Comparison of ENCODE assay signal across 32 mouse cellular contexts in the genomic region with DNA sequence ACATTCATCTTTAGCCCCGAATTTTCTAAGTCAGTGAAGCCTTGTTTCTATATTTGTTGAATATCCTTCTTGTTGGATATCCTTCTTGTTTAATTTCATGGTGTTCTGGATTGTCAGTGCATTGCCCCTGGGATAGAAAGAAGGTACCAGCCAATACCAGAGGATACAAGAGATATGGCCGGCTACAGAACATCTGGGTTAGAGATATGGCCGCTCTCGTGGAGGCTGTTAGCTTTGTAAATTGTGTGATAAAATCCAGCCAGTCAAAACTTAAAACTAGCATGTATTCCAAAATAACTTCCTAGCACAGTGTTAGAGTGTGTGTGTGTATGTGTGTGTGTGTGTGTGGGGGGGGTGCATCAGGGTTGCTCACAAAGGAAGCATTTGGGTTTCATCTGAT.
"Had no signal": no experiment of that assay in that cellular context is flagged by ENCODE, and none has a peak within 500 bp of the region (broad histone marks: within the 10 kb centered on the region; RNA-seq: fewer than 3 reads in every experiment).

No protein-coding gene starts in this region.

- H3K27ac ChIP-seq: heart, embryonic 10.5 days; heart, embryonic 13.5 days; heart, embryonic 15.5 days; hindbrain, embryonic 12.5 days; hindbrain, embryonic 13.5 days; hindbrain, embryonic 14.5 days; hindbrain, embryonic 15.5 days; hindbrain, postnatal 0 days; intestine, embryonic 15.5 days; kidney, embryonic 15.5 days; kidney, postnatal 0 days; layer of hippocampus, adult 2 months had no signal

- H3K36me3 ChIP-seq: heart, embryonic 10.5 days; heart, embryonic 12.5 days; heart, embryonic 13.5 days; heart, embryonic 15.5 days; hindbrain, embryonic 12.5 days; hindbrain, embryonic 13.5 days; hindbrain, embryonic 15.5 days; intestine, embryonic 15.5 days; kidney, embryonic 15.5 days had no signal

- H3K4me1 ChIP-seq: heart, embryonic 10.5 days; heart, embryonic 12.5 days; heart, embryonic 13.5 days; heart, embryonic 15.5 days; hindbrain, embryonic 12.5 days; hindbrain, embryonic 13.5 days; hindbrain, embryonic 15.5 days; intestine, embryonic 15.5 days; kidney, embryonic 15.5 days had no signal

- H3K9me3 ChIP-seq: heart, embryonic 10.5 days; heart, embryonic 12.5 days; heart, embryonic 13.5 days; heart, embryonic 15.5 days; hindbrain, embryonic 12.5 days; hindbrain, embryonic 13.5 days; hindbrain, embryonic 15.5 days; intestine, embryonic 15.5 days; kidney, embryonic 15.5 days had no signal

- DNase-seq: heart, postnatal 10 days; heart, postnatal 14 days; heart, postnatal 36 days; heart, postnatal 4 days; kidney, adult 11 months; kidney, adult 18-20 months; kidney, adult 2 months; kidney, adult 8-10 months; kidney, adult 9 months; kidney, postnatal 10 days; kidney, postnatal 14 days; kidney, postnatal 36 days; kidney, postnatal 4 days; layer of hippocampus, adult 9-11 months; layer of hippocampus, postnatal 36 days had no signal

- H3K27me3 ChIP-seq: heart, embryonic 12.5 days; heart, embryonic 13.5 days; heart, embryonic 15.5 days; hindbrain, embryonic 12.5 days; hindbrain, embryonic 13.5 days; hindbrain, embryonic 15.5 days; intestine, embryonic 15.5 days; kidney, embryonic 15.5 days had no signal

- H3K9ac ChIP-seq: heart, embryonic 12.5 days; heart, embryonic 13.5 days; heart, embryonic 15.5 days; hindbrain, embryonic 12.5 days; hindbrain, embryonic 13.5 days; hindbrain, embryonic 14.5 days; hindbrain, embryonic 15.5 days; intestine, embryonic 15.5 days; kidney, embryonic 15.5 days had no signal

- H3K4me3 ChIP-seq: heart, embryonic 10.5 days; heart, embryonic 12.5 days; heart, embryonic 13.5 days; heart, embryonic 15.5 days; hindbrain, embryonic 12.5 days; hindbrain, embryonic 13.5 days; hindbrain, embryonic 15.5 days; intestine, embryonic 15.5 days; kidney, embryonic 15.5 days; layer of hippocampus, adult 2 months had no signal

- ATAC-seq: hindbrain, embryonic 16.5 days; hindbrain, postnatal 0 days; inflammation-experienced regulatory T-cells, adult 6 months; intestine, embryonic 15.5 days; intestine, embryonic 16.5 days; intestine, postnatal 0 days had no signal
